Mouse (Mus musculus) hindbrain, embryonic 16.5 days (tissue): ENCODE data around the gene Cnot4. TPM values are rescaled to one million over a fixed set of nuclear protein-coding genes. Genes with fewer than 3 reads are reported as not detected.

Experiments used
- ATAC-seq: fragments of 200-750 bp; cut with Nextera tagmentation; 2 replicates; pipeline ENCODE4 v1.8.0; 2017; ENCODE audit warnings: moderate TSS enrichment, moderate library complexity
- H3K27ac ChIP-seq: fragments of 300-500 bp; sonication (generic); 2 replicates; pipeline ENCODE4 v1.5.1; 2014; ENCODE audit warnings: low read depth, mild to moderate bottlenecking, control low read depth, low read length, moderate library complexity
- H3K27me3 ChIP-seq: fragments of 300-500 bp; sonication (generic); replicated peaks from 2 replicates; pipeline ENCODE4 v1.6.1; 2014; ENCODE audit warnings: low read length; ENCODE audit not compliant: control insufficient read depth, insufficient read depth
- H3K36me3 ChIP-seq: fragments of 300-500 bp; sonication (generic); 2 replicates; pipeline ENCODE4 v1.6.1; 2014; ENCODE audit warnings: mild to moderate bottlenecking, low read length, moderate library complexity, mixed read lengths; ENCODE audit not compliant: control insufficient read depth, insufficient read depth
- H3K4me1 ChIP-seq: fragments of 300-500 bp; sonication (generic); 2 replicates; pipeline ENCODE4 v1.6.1; 2014; ENCODE audit warnings: low read depth, low read length; ENCODE audit not compliant: control insufficient read depth, insufficient read depth
- H3K4me2 ChIP-seq: fragments of 300-500 bp; sonication (generic); 2 replicates; pipeline ENCODE4 v1.6.1; 2014; ENCODE audit warnings: mild to moderate bottlenecking, low read length, control low read depth, moderate library complexity
- H3K4me3 ChIP-seq: fragments of 300-500 bp; sonication (generic); 2 replicates; pipeline ENCODE4 v1.5.1; 2014; ENCODE audit warnings: mild to moderate bottlenecking, low read length, control low read depth, moderate library complexity
- H3K9ac ChIP-seq: fragments of 300-500 bp; sonication (generic); 2 replicates; pipeline ENCODE4 v1.6.1; 2014; ENCODE audit warnings: low read depth, mild to moderate bottlenecking, control low read depth, low read length, moderate library complexity
- H3K9me3 ChIP-seq: fragments of 300-500 bp; sonication (generic); 2 replicates; pipeline ENCODE4 v1.6.1; 2014; ENCODE audit warnings: mild to moderate bottlenecking, low read length, moderate library complexity; ENCODE audit not compliant: control insufficient read depth
- WGBS: fragments of 180-500 bp; shearing (Covaris S2); extraction: QIAGEN DNeasy Blood & Tissue Kit; methylation state at CpG from one replicate; pipeline ENCODE4 v1.1.7; 2014; 5-methylcytosine and 5-hydroxymethylcytosine counted together
- polyA plus RNA-seq: library from polyadenylated mRNA; unstranded; fragments of >200 nt; fragmentation: Nextera tagmentation; extraction: Ambion mirVana; gene quantifications from 2 replicates; pipeline ENCODE4 v1.2.1, GENCODE M21; 2015

Cnot4 gene
- polyA plus RNA-seq, 1 experiment from 2014 or later = 33.1 TPM

- no peak for ATAC-seq
- Histone ChIP-seq H3K27me3 (no peaks in the 10 kb centered on the region), H3K27ac (no peak overlapping the region), H3K9me3 (no peaks in the 10 kb centered on the region), H3K4me1 (no peaks in the 10 kb centered on the region), H3K9ac (no peak overlapping the region), H3K4me3 (no peak overlapping the region), H3K36me3 (no peaks in the 10 kb centered on the region), H3K4me2 (no peak overlapping the region)
- WGBS = 100% methylated on average over 3 of the region's 3 CpGs
Observed at GRCm38 (mm10) chr6:35084927-35085326, 48.6 kb downstream of the Cnot4 start.

- no peak overlapping the region for H3K9ac ChIP-seq
- ATAC-seq = no peak
- H3K36me3 ChIP-seq = peaks cover 3% of the 10 kb centered on the region; the same call in 1 of the 2 replicates
- no peak overlapping the region for H3K4me3 ChIP-seq
- H3K27me3 ChIP-seq = no peaks in the 10 kb centered on the region
- WGBS = 96% methylated on average over 9 of the region's 9 CpGs
- H3K4me2 ChIP-seq = no peak overlapping the region
- H3K27ac ChIP-seq = no peak overlapping the region
- no peaks in the 10 kb centered on the region for H3K9me3 ChIP-seq
- no peaks in the 10 kb centered on the region for H3K4me1 ChIP-seq
Observed at GRCm38 (mm10) chr6:35075148-35075547, 58.4 kb downstream of the Cnot4 start.

GRCm38 (mm10) chr6:35071261-35071660 lies 62.3 kb downstream of the Cnot4 start:
- H3K27me3 ChIP-seq = no peaks in the 10 kb centered on the region
- H3K27ac ChIP-seq = no peak overlapping the region
- no peak overlapping the region for H3K4me3 ChIP-seq
- 82% methylated on average over 3 of the region's 3 CpGs for WGBS
- no peak overlapping the region for H3K9ac ChIP-seq
- ATAC-seq = no peak
- H3K4me1 ChIP-seq = no peaks in the 10 kb centered on the region
- H3K36me3 ChIP-seq = peaks cover 3% of the 10 kb centered on the region; the same call in 1 of the 2 replicates
- no peak overlapping the region for H3K4me2 ChIP-seq
- no peaks in the 10 kb centered on the region for H3K9me3 ChIP-seq

GRCm38 (mm10) chr6:35062446-35062845 lies 71.1 kb downstream of the Cnot4 start:
- Histone ChIP-seq H3K4me1 (no peaks in the 10 kb centered on the region), H3K27ac (no peak overlapping the region), H3K9me3 (no peaks in the 10 kb centered on the region), H3K4me2 (no peak overlapping the region), H3K36me3 (peaks cover 3% of the 10 kb centered on the region; the same call in 1 of the 2 replicates), H3K27me3 (no peaks in the 10 kb centered on the region), H3K4me3 (no peak overlapping the region), H3K9ac (no peak overlapping the region)
- ATAC-seq = no peak
- 19% methylated on average over 1 of the region's 1 CpGs for WGBS

- no peaks in the 10 kb centered on the region for H3K9me3 ChIP-seq
- 60% methylated on average over 1 of the region's 1 CpGs for WGBS
- H3K4me1 ChIP-seq = no peaks in the 10 kb centered on the region
- H3K4me3 ChIP-seq = no peak overlapping the region
- no peak overlapping the region for H3K4me2 ChIP-seq
- H3K27ac ChIP-seq = no peak overlapping the region
- H3K36me3 ChIP-seq = no peaks in the 10 kb centered on the region
- no peak overlapping the region for H3K9ac ChIP-seq
- H3K27me3 ChIP-seq = no peaks in the 10 kb centered on the region
- no peak for ATAC-seq
Observed at GRCm38 (mm10) chr6:35043127-35043526, 90.4 kb downstream of the Cnot4 start.

GRCm38 (mm10) chr6:35033341-35033740 lies 100.2 kb downstream of the Cnot4 start:
- ATAC-seq = no peak
- H3K27ac ChIP-seq = no peak overlapping the region
- H3K9me3 ChIP-seq = no peaks in the 10 kb centered on the region
- 96% methylated on average over 11 of the region's 11 CpGs for WGBS
- no peaks in the 10 kb centered on the region for H3K4me1 ChIP-seq
- no peaks in the 10 kb centered on the region for H3K27me3 ChIP-seq
- no peaks in the 10 kb centered on the region for H3K36me3 ChIP-seq
- no peak overlapping the region for H3K4me2 ChIP-seq
- H3K9ac ChIP-seq = no peak overlapping the region
- H3K4me3 ChIP-seq = no peak overlapping the region

GRCm38 (mm10) chr6:35032704-35033103 lies 100.8 kb downstream of the Cnot4 start:
- WGBS = 89% methylated on average over 2 of the region's 2 CpGs

GRCm38 (mm10) chr6:35030811-35031210 lies 102.7 kb downstream of the Cnot4 start:
- no peak overlapping the region for H3K27ac ChIP-seq
- H3K9me3 ChIP-seq = no peaks in the 10 kb centered on the region
- no peaks in the 10 kb centered on the region for H3K4me1 ChIP-seq
- no peaks in the 10 kb centered on the region for H3K27me3 ChIP-seq
- H3K9ac ChIP-seq = no peak overlapping the region
- H3K36me3 ChIP-seq = no peaks in the 10 kb centered on the region
- 92% methylated on average over 4 of the region's 4 CpGs for WGBS
- H3K4me2 ChIP-seq = no peak overlapping the region
- H3K4me3 ChIP-seq = no peak overlapping the region
- ATAC-seq = no peak

More at GRCm38 (mm10) chr6:35032704-35033103, 100.8 kb downstream of the Cnot4 start:
- H3K36me3 ChIP-seq = no peaks in the 10 kb centered on the region
- H3K9me3 ChIP-seq = no peaks in the 10 kb centered on the region
- no peaks in the 10 kb centered on the region for H3K4me1 ChIP-seq
- H3K27me3 ChIP-seq = no peaks in the 10 kb centered on the region
- H3K9ac ChIP-seq = no peak overlapping the region
- no peak for ATAC-seq
- H3K27ac ChIP-seq = no peak overlapping the region
- H3K4me2 ChIP-seq = no peak overlapping the region
- H3K4me3 ChIP-seq = no peak overlapping the region

- WGBS = 71% methylated on average over 6 of the region's 6 CpGs
Observed at GRCm38 (mm10) chr6:35030226-35030625, 103.3 kb downstream of the Cnot4 start.

GRCm38 (mm10) chr6:35028023-35028422 lies 105.5 kb downstream of the Cnot4 start:
- Histone ChIP-seq H3K4me2 (no peak overlapping the region), H3K4me1 (no peaks in the 10 kb centered on the region; the same call in 1 of the 2 replicates), H3K27ac (no peak overlapping the region), H3K9ac (no peak overlapping the region), H3K27me3 (no peaks in the 10 kb centered on the region), H3K9me3 (no peaks in the 10 kb centered on the region), H3K4me3 (no peak overlapping the region), H3K36me3 (no peaks in the 10 kb centered on the region)
- ATAC-seq = no peak
- 94% methylated on average over 2 of the region's 2 CpGs for WGBS

More at GRCm38 (mm10) chr6:35030226-35030625, 103.3 kb downstream of the Cnot4 start:
- Histone ChIP-seq H3K9me3 (no peaks in the 10 kb centered on the region), H3K4me1 (no peaks in the 10 kb centered on the region), H3K4me2 (no peak overlapping the region), H3K4me3 (no peak overlapping the region), H3K27me3 (no peaks in the 10 kb centered on the region), H3K27ac (no peak overlapping the region), H3K9ac (no peak overlapping the region), H3K36me3 (no peaks in the 10 kb centered on the region)
- ATAC-seq = no peak
